In genomic region chr11:78360789-78361131, GRCm38 (mm10) we compare ENCODE assay signal across 9 mouse cellular contexts. TPM values are rescaled to one million over a fixed set of nuclear protein-coding genes. Genes with fewer than 3 reads are reported as not detected.
DNase-seq lines count a peak whose midpoint lies in the region; ATAC-seq and TF ChIP-seq lines count a peak whose summit lies in the region.
"Had no signal": no experiment of that assay in that cellular context is flagged by ENCODE, and none has a peak within 500 bp of the region (broad histone marks: within the 10 kb centered on the region; RNA-seq: fewer than 3 reads in every experiment).

No protein-coding gene starts in this region.

- no peak for TF ChIP-seq CTCF in lung, embryonic 14.5 days (IDR thresholded peaks at IDR 0.05; ENCODE audit: low read depth)

- H3K4me3 ChIP-seq in lung, embryonic 14.5 days (ENCODE audit: low read depth, low read length) = peak overlapping the region; percentile 36; the same call in 1 of the 2 replicates
- no peak overlapping the region for H3K4me3 ChIP-seq in embryonic facial prominence, embryonic 13.5 days
- H3K4me3 ChIP-seq in intestine, embryonic 14.5 days (ENCODE audit: low read depth, low read length) = no peak overlapping the region
- H3K4me3 ChIP-seq in myocyte = no peak overlapping the region

- no peaks in the 10 kb centered on the region for H3K79me2 ChIP-seq in myocyte (ENCODE audit: control insufficient read depth, insufficient read depth)

- H3K9me3 ChIP-seq in lung, embryonic 14.5 days (ENCODE audit: low read depth, low read length) = no peaks in the 10 kb centered on the region
- no peaks in the 10 kb centered on the region for H3K9me3 ChIP-seq in embryonic facial prominence, embryonic 13.5 days
- H3K9me3 ChIP-seq in intestine, embryonic 14.5 days (ENCODE audit: control insufficient read depth, low read length) = no peaks in the 10 kb centered on the region

- no peaks in the 10 kb centered on the region for H3K4me1 ChIP-seq in lung, embryonic 14.5 days (ENCODE audit: insufficient read depth)
- H3K4me1 ChIP-seq in embryonic facial prominence, embryonic 13.5 days = peaks cover 9% of the 10 kb centered on the region; the same call in 1 of the 2 replicates
- no peaks in the 10 kb centered on the region for H3K4me1 ChIP-seq in intestine, embryonic 14.5 days (replicated peaks; ENCODE audit: control insufficient read depth, insufficient read depth, low read length)

- H3ac ChIP-seq in myocyte (ENCODE audit: control insufficient read depth, insufficient read length) = no peak overlapping the region

- H3K9ac ChIP-seq in lung, embryonic 14.5 days = no peak overlapping the region
- H3K9ac ChIP-seq in embryonic facial prominence, embryonic 13.5 days = no peak overlapping the region
- no peak overlapping the region for H3K9ac ChIP-seq in intestine, embryonic 14.5 days (ENCODE audit: low read length)

- no peak overlapping the region for H3K27ac ChIP-seq in lung, embryonic 14.5 days (ENCODE audit: low read depth)
- no peak overlapping the region for H3K27ac ChIP-seq in embryonic facial prominence, embryonic 13.5 days
- no peak overlapping the region for H3K27ac ChIP-seq in intestine, embryonic 14.5 days (ENCODE audit: low read depth)
- H3K27ac ChIP-seq: kidney, postnatal 0 days had no signal

- 0 out of 2 replicates have a peak, but pooled peaks have one; percentile 3 for ATAC-seq in lung, embryonic 14.5 days (ENCODE audit: insufficient read depth)
- ATAC-seq in embryonic facial prominence, embryonic 13.5 days (ENCODE audit: insufficient number of reproducible peaks, insufficient read depth, low FRiP score, low TSS enrichment, low read depth) = no peak
- ATAC-seq in intestine, embryonic 14.5 days (replicated peaks; ENCODE audit: low FRiP score, low TSS enrichment, low read depth) = peak; percentile 8; the same call in 1 of the 2 replicates

- H3K36me3 ChIP-seq in lung, embryonic 14.5 days (ENCODE audit: insufficient read depth) = no peaks in the 10 kb centered on the region
- no peaks in the 10 kb centered on the region for H3K36me3 ChIP-seq in embryonic facial prominence, embryonic 13.5 days
- no peaks in the 10 kb centered on the region for H3K36me3 ChIP-seq in intestine, embryonic 14.5 days (ENCODE audit: control insufficient read depth, insufficient read depth, low read length)
- H3K36me3 ChIP-seq in myocyte (ENCODE audit: control insufficient read depth, insufficient read depth) = no peaks in the 10 kb centered on the region

- H3K27me3 ChIP-seq in lung, embryonic 14.5 days (ENCODE audit: insufficient read depth, low read length) = no peaks in the 10 kb centered on the region
- 0 out of 2 replicates have a peak, but pooled peaks cover 3% of the 10 kb centered on the region for H3K27me3 ChIP-seq in embryonic facial prominence, embryonic 13.5 days
- H3K27me3 ChIP-seq in intestine, embryonic 14.5 days (replicated peaks; ENCODE audit: control insufficient read depth, insufficient read depth, low read length) = no peaks in the 10 kb centered on the region
- no peaks in the 10 kb centered on the region for H3K27me3 ChIP-seq in myocyte (ENCODE audit: control insufficient read depth, insufficient read depth, insufficient read length)

- 65% methylated on average over 2 of the region's 2 CpGs for WGBS in lung, embryonic 14.5 days
- WGBS in embryonic facial prominence, embryonic 13.5 days = 55% methylated on average over 2 of the region's 2 CpGs
- 47% methylated on average over 2 of the region's 2 CpGs for WGBS in intestine, embryonic 14.5 days

- TF ChIP-seq POLR2A in myocyte (IDR thresholded peaks at IDR 0.05; ENCODE audit: insufficient read length, low read depth) = no peak

- H3K4me2 ChIP-seq in lung, embryonic 14.5 days = peak overlapping the region; percentile 70
- H3K4me2 ChIP-seq in embryonic facial prominence, embryonic 13.5 days = peak overlapping the region; percentile 57
- H3K4me2 ChIP-seq in intestine, embryonic 14.5 days (ENCODE audit: low read length) = no peak overlapping the region
- H3K4me2 ChIP-seq in myocyte (ENCODE audit: low read depth) = peak overlapping the region; percentile 1

- no peak for DNase-seq in lung, embryonic 14.5 days
- DNase-seq in lung, postnatal 14 days = no peak
- no peak for DNase-seq in intestine, embryonic 14.5 days (ENCODE audit: low spot score)
- no peak for DNase-seq in frontal cortex, postnatal 14 days (ENCODE audit: low spot score in 2 of 2)
- no peak for DNase-seq in right cerebral cortex, adult 18-20 months
- DNase-seq in gastrocnemius, postnatal 4 days (ENCODE audit: low spot score in 2 of 2) = no peak

TF ChIP-seq in myocyte, 11 proteins besides CTCF, POLR2A, EP300 and RAD21:
- TF ChIP-seq MYOG (IDR thresholded peaks at IDR 0.05; ENCODE audit: control insufficient read depth in 1 of 3, insufficient read depth in 1 of 3, insufficient read length in 2 of 3, low read depth in 2 of 3) (peak in 1 of 3 experiments; percentile 1), REST (IDR thresholded peaks at IDR 0.05; ENCODE audit: insufficient read depth, insufficient read length) (no peak), TCF3 (IDR thresholded peaks at IDR 0.05; ENCODE audit: insufficient read length, low read depth) (no peak), TCF12 (IDR thresholded peaks at IDR 0.05; ENCODE audit: insufficient read depth, poor library complexity, severe bottlenecking) (no peak), E2F4 (IDR thresholded peaks at IDR 0.05; ENCODE audit: insufficient read depth) (no peak), SRF (IDR thresholded peaks at IDR 0.05; ENCODE audit: control insufficient read depth, insufficient read length, low read depth) (no peak), MYOD1 (IDR thresholded peaks at IDR 0.05; ENCODE audit: control insufficient read depth in 1 of 3, insufficient read length in 2 of 3, low read depth in 2 of 3) (no peak), POLR2AphosphoS2 (IDR thresholded peaks at IDR 0.05; ENCODE audit: insufficient read length, low read depth) (no peak)

RNA-seq across cellular contexts. Expression of gene Unc119, which starts 17.5 kb away (rescaled TPM):
- 36.8 and 43.1 TPM in 2 replicates for polyA plus RNA-seq in lung, embryonic 14.5 days (2014; fragmentation: Nextera tagmentation; extraction: Ambion mirVana)
- 66.7 and 71.4 TPM in 2 replicates for polyA plus RNA-seq in embryonic facial prominence, embryonic 13.5 days (2015; fragmentation: Nextera tagmentation; extraction: Ambion mirVana)
- 39.8 and 42.8 TPM in 2 replicates for polyA plus RNA-seq in intestine, embryonic 14.5 days (2014; fragmentation: Nextera tagmentation; extraction: Ambion mirVana)
- polyA plus RNA-seq in myocyte (2012; fragmentation: generic; extraction: Trizol) = 24.8 TPM
- total RNA-seq in gastrocnemius, postnatal 4 days (2021) = 10 to 100 TPM; 20.4 to 26.7 TPM

RNA-seq across cellular contexts. Expression of gene Foxn1, which starts 25.6 kb away (rescaled TPM):
- polyA plus RNA-seq in lung, embryonic 14.5 days (2014; fragmentation: Nextera tagmentation; extraction: Ambion mirVana) = not detected in 2 replicates
- polyA plus RNA-seq in embryonic facial prominence, embryonic 13.5 days (2015; fragmentation: Nextera tagmentation; extraction: Ambion mirVana) = 0.73 and 1.1 TPM in 2 replicates
- not detected in 2 replicates for polyA plus RNA-seq in intestine, embryonic 14.5 days (2014; fragmentation: Nextera tagmentation; extraction: Ambion mirVana)
- 0.01 TPM for polyA plus RNA-seq in myocyte (2012; fragmentation: generic; extraction: Trizol)
- not detected for total RNA-seq in gastrocnemius, postnatal 4 days (2021)
- polyA plus RNA-seq: kidney, postnatal 0 days had no signal

RNA-seq across cellular contexts. Expression of gene Pigs, which starts 32.5 kb away (rescaled TPM):
- 69.9 and 76.0 TPM in 2 replicates for polyA plus RNA-seq in lung, embryonic 14.5 days (2014; fragmentation: Nextera tagmentation; extraction: Ambion mirVana)
- 75.7 and 79.5 TPM in 2 replicates for polyA plus RNA-seq in embryonic facial prominence, embryonic 13.5 days (2015; fragmentation: Nextera tagmentation; extraction: Ambion mirVana)
- 76.2 and 79.1 TPM in 2 replicates for polyA plus RNA-seq in intestine, embryonic 14.5 days (2014; fragmentation: Nextera tagmentation; extraction: Ambion mirVana)
- 50.2 TPM for polyA plus RNA-seq in myocyte (2012; fragmentation: generic; extraction: Trizol)
- total RNA-seq in gastrocnemius, postnatal 4 days (2021) = 10 to 100 TPM; 30.5 to 33.2 TPM

RNA-seq across cellular contexts. Expression of gene Aldoc, which starts 38.0 kb away (rescaled TPM):
- polyA plus RNA-seq in lung, embryonic 14.5 days (2014; fragmentation: Nextera tagmentation; extraction: Ambion mirVana) = 4.4 and 5.0 TPM in 2 replicates
- 16.6 and 21.1 TPM in 2 replicates for polyA plus RNA-seq in embryonic facial prominence, embryonic 13.5 days (2015; fragmentation: Nextera tagmentation; extraction: Ambion mirVana)
- 20.0 and 21.1 TPM in 2 replicates for polyA plus RNA-seq in intestine, embryonic 14.5 days (2014; fragmentation: Nextera tagmentation; extraction: Ambion mirVana)
- 1.7 TPM for polyA plus RNA-seq in myocyte (2012; fragmentation: generic; extraction: Trizol)
- 1 to 10 TPM; 1.4 to 2.2 TPM for total RNA-seq in gastrocnemius, postnatal 4 days (2021)

RNA-seq across cellular contexts. Expression of gene Spag5, which starts 59.4 kb away (rescaled TPM):
- 54.2 and 59.8 TPM in 2 replicates for polyA plus RNA-seq in lung, embryonic 14.5 days (2014; fragmentation: Nextera tagmentation; extraction: Ambion mirVana)
- polyA plus RNA-seq in embryonic facial prominence, embryonic 13.5 days (2015; fragmentation: Nextera tagmentation; extraction: Ambion mirVana) = 36.4 and 44.3 TPM in 2 replicates
- 34.1 and 40.0 TPM in 2 replicates for polyA plus RNA-seq in intestine, embryonic 14.5 days (2014; fragmentation: Nextera tagmentation; extraction: Ambion mirVana)
- 19.2 TPM for polyA plus RNA-seq in myocyte (2012; fragmentation: generic; extraction: Trizol)
- 10 to 100 TPM; 14.6 to 16.1 TPM for total RNA-seq in gastrocnemius, postnatal 4 days (2021)
